Mouse (Mus musculus) bone marrow macrophage, adult 2 months (primary cell): ENCODE data around the gene Kcnmb3.

ENCODE experiments used
- CTCF ChIP-seq: IDR thresholded peaks from 2 replicates; pipeline ENCODE4 v1.5.1; 2012; ENCODE audit warnings: low read depth, mild to moderate bottlenecking, low read length, moderate library complexity
- POLR2A ChIP-seq: IDR thresholded peaks from 2 replicates; pipeline ENCODE4 v1.6.1; 2012; ENCODE audit warnings: mild to moderate bottlenecking, low read depth, low read length, borderline replicate concordance

DNA sequence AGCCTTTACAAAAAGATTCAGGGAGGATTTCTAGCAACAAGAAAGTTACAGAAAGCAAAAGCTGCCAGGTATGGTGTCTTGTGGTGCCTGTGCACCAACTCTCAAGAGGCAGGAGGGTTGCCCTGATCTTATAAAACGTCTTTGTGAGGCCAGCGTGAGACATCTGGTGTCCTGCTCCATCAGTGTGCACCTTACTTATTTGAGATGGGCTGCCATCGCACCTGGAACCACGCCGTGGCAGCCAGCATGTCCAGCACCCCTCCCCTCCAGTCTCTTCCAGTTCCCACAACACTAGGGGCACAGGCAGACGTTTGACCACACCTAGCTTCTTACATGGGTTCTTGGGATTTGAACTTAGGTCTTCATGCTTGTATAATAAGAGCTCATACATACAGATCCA, 3.9 kb downstream of the Kcnmb3 start:
- TF ChIP-seq POLR2A (no peak), CTCF (no peak)
